In genomic region chr4:117267284-117267683, GRCm38 (mm10) we compare ENCODE assay signal across 8 mouse cellular contexts. TPM values are rescaled to one million over a fixed set of nuclear protein-coding genes. Genes with fewer than 3 reads are reported as not detected.
A peak's percentile ranks its signal among the peaks of the same experiment; 100 is the strongest.
DNase-seq lines count a peak whose midpoint lies in the region; ATAC-seq lines count a peak whose summit lies in the region.

No protein-coding gene starts in this region.

- H3K4me1 ChIP-seq in kidney, embryonic 14.5 days (ENCODE audit: control insufficient read depth, insufficient read depth, low read length), result peaks cover 4% of the 10 kb centered on the region

- intact Hi-C loops in heart, postnatal 10 days (cut with DNase I), result loop anchor here (1.0 to 5.0 kb wide), 3 partner anchors 37 to 80 kb away; no protein-coding TSS in a partner anchor
- intact Hi-C loops in left cerebral cortex, postnatal 14 days (cut with DNase I), result no loop called here

- H3K36me3 ChIP-seq in kidney, embryonic 14.5 days (ENCODE audit: control insufficient read depth, insufficient read depth, low read length), result peaks cover 9% of the 10 kb centered on the region

- peaks cover 7% of the 10 kb centered on the region; the same call in 1 of the 2 replicates for H3K27me3 ChIP-seq in kidney, embryonic 14.5 days (ENCODE audit: control insufficient read depth, insufficient read depth, low read length)

- H3K27ac ChIP-seq in kidney, embryonic 14.5 days (ENCODE audit: low read depth, low read length), result no peak overlapping the region

- no peak for ATAC-seq in kidney, embryonic 14.5 days (ENCODE audit: low FRiP score, low TSS enrichment)
- peak; percentile 72 for ATAC-seq in monocyte, adult 5-6 weeks (replicated peaks; ENCODE audit: insufficient number of reproducible peaks, low FRiP score, low TSS enrichment, poor library complexity, severe bottlenecking)

- no peak overlapping the region for H3K4me2 ChIP-seq in kidney, embryonic 14.5 days (replicated peaks; ENCODE audit: low read depth, low read length)

- H3K9ac ChIP-seq in kidney, embryonic 14.5 days (ENCODE audit: low read depth, low read length), result no peak overlapping the region

- no peak overlapping the region for H3K4me3 ChIP-seq in kidney, embryonic 14.5 days (ENCODE audit: low read length)

- peak; percentile 83 for DNase-seq in kidney, adult 18-20 months
- peak; percentile 70 for DNase-seq in adipocyte (ENCODE audit: low spot score)
- DNase-seq in embryo, embryonic 11.5 days (ENCODE audit: low read depth, low spot score), result peak; percentile 67
- peak; percentile 81 to 88 for DNase-seq in heart, postnatal 10 days
- peak; percentile 84 to 90 for DNase-seq in left cerebral cortex, postnatal 14 days (ENCODE audit: low spot score in 2 of 2)
- peak; percentile 83 for DNase-seq in testis, postnatal 10 days (ENCODE audit: low spot score)

- no peaks in the 10 kb centered on the region for H3K9me3 ChIP-seq in kidney, embryonic 14.5 days (ENCODE audit: control insufficient read depth, low read length)

- WGBS in kidney, embryonic 14.5 days, result 5% methylated on average over 2 of the region's 2 CpGs

RNA-seq across cellular contexts. Expression of gene Armh1, which starts 15.4 kb away (rescaled TPM):
- polyA plus RNA-seq in kidney, embryonic 14.5 days (2014; fragmentation: Nextera tagmentation; extraction: Ambion mirVana), result 0.15 and 0.54 TPM in 2 replicates
- under 1 TPM; 0.35 to 0.38 TPM for total RNA-seq in heart, postnatal 10 days (2021)
- under 1 TPM; 0.24 to 0.59 TPM for total RNA-seq in left cerebral cortex, postnatal 14 days (2021)
- total RNA-seq in monocyte, adult 5-6 weeks (2017), result not detected in 3 replicates

RNA-seq across cellular contexts. Expression of gene Tmem53, which starts 15.5 kb away (rescaled TPM):
- polyA plus RNA-seq in kidney, embryonic 14.5 days (2014; fragmentation: Nextera tagmentation; extraction: Ambion mirVana), result 10.1 and 13.8 TPM in 2 replicates
- 10 to 100 TPM; 28.5 to 40.0 TPM for total RNA-seq in heart, postnatal 10 days (2021)
- total RNA-seq in left cerebral cortex, postnatal 14 days (2021), result 1 to 10 TPM; 2.3 to 3.6 TPM
- 0.29 TPM in 1 of 3 replicates, not detected in the others for total RNA-seq in monocyte, adult 5-6 weeks (2017)

Comparison
In these comparisons a context has a peak if more than half of its experiments do, and no peak if none do; other contexts are left out.
1. RNA of gene Tmem53, which starts 15.5 kb away (total RNA-seq): 28.5 to 40.0 TPM in heart, postnatal 10 days; 2.3 to 3.6 TPM in left cerebral cortex, postnatal 14 days and 0.29 TPM in monocyte, adult 5-6 weeks; every median in the first group is over 4 times any median in the second.
2. Peak in every context shown above with its lines, with median percentiles within 50 percentile points of each other: DNase-seq.